Mouse (Mus musculus) neural tube, embryonic 11.5 days (tissue): ENCODE data around the gene Tbc1d15. TPM values are rescaled to one million over a fixed set of nuclear protein-coding genes. Genes with fewer than 3 reads are reported as not detected.

Source experiments
- ATAC-seq: fragments of 200-750 bp; cut with Nextera tagmentation; 2 replicates; pipeline ENCODE4 v1.8.0; 2017; ENCODE audit warnings: moderate number of reproducible peaks, mild to moderate bottlenecking, moderate TSS enrichment, moderate library complexity; ENCODE audit not compliant: insufficient read depth, low FRiP score, low TSS enrichment
- DNase-seq: peaks from one replicate; pipeline ENCODE4 v3.0.0-alpha.2; 2015; ENCODE audit warnings: low spot score
- H3K27ac ChIP-seq: fragments of 300-500 bp; sonication (generic); 2 replicates; pipeline ENCODE4 v1.5.1; 2014; ENCODE audit warnings: low read depth, mild to moderate bottlenecking, low read length
- H3K27me3 ChIP-seq: fragments of 300-500 bp; sonication (generic); 2 replicates; pipeline ENCODE4 v1.6.1; 2014; ENCODE audit warnings: mild to moderate bottlenecking, low read length, mixed read lengths; ENCODE audit not compliant: control insufficient read depth, insufficient read depth
- H3K36me3 ChIP-seq: fragments of 300-500 bp; sonication (generic); 2 replicates; pipeline ENCODE4 v1.6.1; 2014; ENCODE audit warnings: mild to moderate bottlenecking, low read length, moderate library complexity, mixed read lengths; ENCODE audit not compliant: control insufficient read depth, insufficient read depth
- H3K4me1 ChIP-seq: fragments of 300-500 bp; sonication (generic); 2 replicates; pipeline ENCODE4 v1.6.1; 2014; ENCODE audit warnings: low read length, mixed read lengths; ENCODE audit not compliant: control insufficient read depth, insufficient read depth
- H3K4me2 ChIP-seq: fragments of 300-500 bp; sonication (generic); 2 replicates; pipeline ENCODE4 v1.6.1; 2014; ENCODE audit warnings: low read depth, mild to moderate bottlenecking, moderate library complexity
- H3K4me3 ChIP-seq: fragments of 300-500 bp; sonication (generic); 2 replicates; pipeline ENCODE4 v1.5.1; 2014; ENCODE audit warnings: low read depth, low read length
- H3K9ac ChIP-seq: fragments of 300-500 bp; sonication (generic); 2 replicates; pipeline ENCODE4 v1.6.1; 2014; ENCODE audit warnings: mild to moderate bottlenecking, low read length
- H3K9me3 ChIP-seq: fragments of 300-500 bp; sonication (generic); 2 replicates; pipeline ENCODE4 v1.6.1; 2016; ENCODE audit warnings: low read length; ENCODE audit not compliant: control insufficient read depth
- WGBS: fragments of 180-500 bp; shearing (Covaris S2); extraction: QIAGEN DNeasy Blood & Tissue Kit; methylation state at CpG from one replicate; pipeline ENCODE4 v1.1.7; 2014; 5-methylcytosine and 5-hydroxymethylcytosine counted together
- polyA plus RNA-seq: library from polyadenylated mRNA; unstranded; fragments of >200 nt; fragmentation: Nextera tagmentation; extraction: Ambion mirVana; gene quantifications from 2 replicates; pipeline ENCODE4 v1.2.1, GENCODE M21; 2014

The Tbc1d15 gene
- polyA plus RNA-seq, 1 experiment from 2014 or later, result 56.0 TPM

DNA sequence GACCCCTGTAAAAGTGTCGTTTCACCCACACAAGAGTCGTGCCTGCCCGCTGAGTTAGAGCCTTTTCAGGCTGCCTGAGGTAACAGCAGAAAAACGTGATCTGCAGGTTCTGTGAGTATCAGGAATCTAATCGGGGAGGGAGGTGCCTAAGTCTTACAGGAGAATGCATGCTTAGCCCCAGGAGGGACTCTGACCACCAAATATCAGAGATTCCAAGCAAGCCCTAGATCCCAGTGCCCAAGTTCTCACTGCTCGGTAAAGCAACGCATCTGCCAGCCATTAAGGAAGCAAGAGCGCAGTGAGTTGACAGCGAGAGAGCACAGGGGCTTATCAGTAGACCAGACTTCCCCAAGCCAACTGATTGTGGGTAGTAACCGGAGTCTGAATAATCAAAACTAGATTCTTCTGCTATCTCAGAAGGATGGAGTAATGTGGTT lies 1.1 kb upstream of the Tbc1d15 start:
- DNase-seq (peak; percentile 23), ATAC-seq (no peak)
- Histone ChIP-seq H3K4me2 (peak overlapping the region; percentile 62), H3K27ac (no peak overlapping the region), H3K9ac (peak overlapping the region; percentile 15), H3K36me3 (no peaks in the 10 kb centered on the region), H3K27me3 (no peaks in the 10 kb centered on the region), H3K9me3 (no peaks in the 10 kb centered on the region), H3K4me3 (peak overlapping the region; percentile 83), H3K4me1 (peaks cover 3% of the 10 kb centered on the region; the same call in 1 of the 2 replicates)
- WGBS, result 17% methylated on average over 10 of the region's 10 CpGs

DNA sequence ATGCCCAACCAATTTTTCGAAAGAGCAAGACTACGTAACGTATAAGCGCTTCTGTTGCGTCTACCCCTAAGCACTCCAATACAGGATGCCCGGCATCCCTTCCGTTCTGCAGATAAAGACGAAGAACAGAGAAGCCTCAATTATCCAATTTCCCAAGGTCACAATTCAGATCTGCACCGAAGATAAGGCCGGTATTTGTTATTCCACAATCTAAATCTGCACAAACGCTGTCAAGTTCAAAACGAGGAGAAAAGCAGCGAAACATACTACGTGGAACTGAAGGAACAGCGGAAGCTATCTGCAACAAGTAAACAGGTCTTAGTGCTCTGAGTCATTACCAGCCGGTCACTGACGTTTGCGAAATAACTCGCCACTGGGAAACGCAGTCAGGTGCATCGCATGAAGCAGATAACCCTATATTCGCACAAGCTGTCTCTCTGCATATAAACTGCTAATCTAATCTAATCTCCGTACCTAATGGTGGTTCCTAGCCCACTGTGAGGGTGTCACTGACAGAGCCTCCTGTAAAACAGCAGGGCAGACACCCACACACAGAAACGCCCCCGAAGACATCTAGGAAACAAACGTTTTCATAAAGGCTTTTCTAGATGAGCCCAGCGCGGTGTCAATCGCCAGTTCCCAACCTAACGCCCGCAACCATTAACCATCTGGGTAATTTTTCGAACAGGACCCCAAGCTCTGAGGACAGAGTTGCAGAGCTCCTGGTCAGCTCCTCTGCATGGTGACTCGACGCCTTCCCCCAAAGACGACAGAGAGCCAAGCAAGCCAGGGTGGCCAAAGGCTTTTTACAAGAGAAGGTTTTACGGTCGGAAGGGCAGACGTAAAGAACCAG lies 806 bp downstream of the Tbc1d15 start:
- no peak for DNase-seq

DNA sequence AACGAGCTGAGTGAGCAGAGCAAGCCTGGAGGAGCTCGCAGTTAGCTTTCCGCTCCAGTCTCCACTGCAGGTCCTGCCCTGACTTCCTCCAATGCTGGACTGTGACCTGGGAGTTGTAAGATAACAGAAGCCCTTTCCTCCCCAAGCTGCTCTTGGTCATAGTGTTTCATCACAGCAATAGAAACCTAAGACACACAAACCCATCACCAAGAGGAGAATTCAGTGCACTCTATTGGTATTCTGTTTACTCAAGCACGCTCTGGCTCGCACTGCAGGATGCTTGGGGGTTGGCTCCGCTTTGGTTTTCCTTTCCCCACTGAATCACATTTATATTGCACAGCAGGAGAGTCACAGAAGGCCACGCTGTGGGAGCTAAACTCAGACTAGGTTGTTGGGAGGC lies 3.2 kb downstream of the Tbc1d15 start:
- Histone ChIP-seq H3K4me1 (peaks cover 3% of the 10 kb centered on the region; the same call in 1 of the 2 replicates), H3K27me3 (no peaks in the 10 kb centered on the region), H3K9me3 (no peaks in the 10 kb centered on the region), H3K9ac (no peak overlapping the region), H3K4me3 (no peak overlapping the region), H3K4me2 (no peak overlapping the region), H3K36me3 (no peaks in the 10 kb centered on the region), H3K27ac (no peak overlapping the region)
- WGBS, result 43% methylated on average over 7 of the region's 7 CpGs
- ATAC-seq (no peak), DNase-seq (no peak)

More for the DNA sequence above, 806 bp downstream of the Tbc1d15 start:
- WGBS, result 40% methylated on average over 32 of the region's 38 CpGs
- Histone ChIP-seq H3K27ac (no peak overlapping the region), H3K36me3 (no peaks in the 10 kb centered on the region), H3K9me3 (no peaks in the 10 kb centered on the region), H3K9ac (peak overlapping the region; percentile 78), H3K27me3 (no peaks in the 10 kb centered on the region), H3K4me3 (peak overlapping the region; percentile 83), H3K4me2 (peak overlapping the region; percentile 62), H3K4me1 (peaks cover 3% of the 10 kb centered on the region; the same call in 1 of the 2 replicates)
- ATAC-seq, result peak; percentile 15; the same call in 1 of the 2 replicates

DNA sequence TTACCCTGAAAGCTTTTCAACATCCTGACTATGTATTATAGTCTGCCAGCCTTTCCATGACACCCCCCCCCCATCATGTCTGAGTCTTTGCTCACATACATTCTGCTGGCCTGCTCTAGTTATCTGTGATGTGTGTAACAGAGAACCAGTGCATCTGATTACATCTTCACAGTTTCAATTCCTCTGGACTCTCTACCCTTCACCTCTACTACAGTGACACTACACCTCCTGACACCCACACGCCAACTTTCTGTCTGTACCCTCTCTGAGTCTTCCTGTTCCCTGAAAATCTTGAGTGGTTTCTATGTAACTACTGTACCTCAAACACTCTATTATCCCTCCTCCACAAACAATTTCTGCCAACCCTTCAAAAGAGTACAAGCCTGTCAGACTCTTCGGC lies 5.8 kb downstream of the Tbc1d15 start:
- Histone ChIP-seq H3K4me1 (peaks cover 3% of the 10 kb centered on the region; the same call in 1 of the 2 replicates), H3K27ac (no peak overlapping the region), H3K4me3 (no peak overlapping the region), H3K36me3 (no peaks in the 10 kb centered on the region), H3K27me3 (no peaks in the 10 kb centered on the region), H3K4me2 (no peak overlapping the region), H3K9ac (no peak overlapping the region), H3K9me3 (no peaks in the 10 kb centered on the region)
- no peak for ATAC-seq
- WGBS, result 86% methylated on average over 2 of the region's 2 CpGs
- DNase-seq, result no peak

DNA sequence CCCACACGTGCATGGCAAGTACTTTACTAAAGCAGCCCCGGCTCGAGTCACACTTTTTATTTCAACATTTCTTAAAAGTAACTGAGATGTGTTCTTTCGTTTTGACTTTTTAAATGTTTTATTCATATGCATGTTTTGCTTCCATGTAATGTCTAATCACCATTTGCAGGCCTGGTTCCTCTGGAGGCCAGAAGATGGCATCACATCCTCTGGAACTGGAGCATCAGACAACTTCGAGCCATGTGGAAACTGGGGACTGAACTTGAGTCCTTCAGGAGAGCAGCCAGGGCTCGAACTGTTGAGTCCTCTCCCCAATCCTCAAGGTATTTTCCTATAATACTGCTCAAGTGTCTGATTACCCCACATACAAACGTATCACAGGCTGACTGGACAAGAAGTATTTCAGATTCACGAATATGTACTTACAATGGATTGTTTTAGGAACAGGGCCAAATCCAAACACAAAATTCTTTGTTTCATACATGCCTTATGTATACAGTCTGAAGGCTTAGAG lies 10.1 kb downstream of the Tbc1d15 start:
- Histone ChIP-seq H3K36me3 (no peaks in the 10 kb centered on the region), H3K27ac (no peak overlapping the region), H3K4me3 (no peak overlapping the region), H3K9me3 (no peaks in the 10 kb centered on the region), H3K4me2 (no peak overlapping the region), H3K27me3 (no peaks in the 10 kb centered on the region), H3K9ac (no peak overlapping the region), H3K4me1 (no peaks in the 10 kb centered on the region)
- ATAC-seq, result no peak
- 87% methylated on average over 8 of the region's 8 CpGs for whole genome bisulfite sequencing
- DNase-seq, result no peak

- Histone ChIP-seq H3K36me3 (no peaks in the 10 kb centered on the region; the same call in 1 of the 2 replicates), H3K9me3 (no peaks in the 10 kb centered on the region), H3K4me3 (no peak overlapping the region), H3K27ac (no peak overlapping the region), H3K9ac (no peak overlapping the region), H3K4me2 (no peak overlapping the region), H3K4me1 (no peaks in the 10 kb centered on the region), H3K27me3 (no peaks in the 10 kb centered on the region)
- ATAC-seq (no peak), DNase-seq (no peak)
- 89% methylated on average over 4 of the region's 4 CpGs for WGBS
Measured at GRCm38 (mm10) chr10:115237931-115238330, 13.3 kb downstream of the Tbc1d15 start.

- H3K4me2 ChIP-seq, result no peak overlapping the region
- 89% methylated on average over 4 of the region's 4 CpGs for WGBS
- H3K27ac ChIP-seq, result no peak overlapping the region
- no peak for DNase-seq
- H3K27me3 ChIP-seq, result no peaks in the 10 kb centered on the region
- no peak overlapping the region for H3K4me3 ChIP-seq
- H3K9ac ChIP-seq, result no peak overlapping the region
- H3K9me3 ChIP-seq, result no peaks in the 10 kb centered on the region
- no peaks in the 10 kb centered on the region; the same call in 1 of the 2 replicates for H3K36me3 ChIP-seq
- no peak for ATAC-seq
- no peaks in the 10 kb centered on the region for H3K4me1 ChIP-seq
Measured at GRCm38 (mm10) chr10:115236733-115237132, 14.5 kb downstream of the Tbc1d15 start.

- Histone ChIP-seq H3K9me3 (no peaks in the 10 kb centered on the region), H3K27ac (no peak overlapping the region), H3K4me3 (no peak overlapping the region), H3K9ac (no peak overlapping the region), H3K4me2 (no peak overlapping the region), H3K36me3 (no peaks in the 10 kb centered on the region; the same call in 1 of the 2 replicates), H3K4me1 (no peaks in the 10 kb centered on the region), H3K27me3 (no peaks in the 10 kb centered on the region)
- no peak for DNase-seq
- WGBS, result 92% methylated on average over 9 of the region's 9 CpGs
- no peak for ATAC-seq
Measured at GRCm38 (mm10) chr10:115235501-115235900, 15.8 kb downstream of the Tbc1d15 start.

DNA sequence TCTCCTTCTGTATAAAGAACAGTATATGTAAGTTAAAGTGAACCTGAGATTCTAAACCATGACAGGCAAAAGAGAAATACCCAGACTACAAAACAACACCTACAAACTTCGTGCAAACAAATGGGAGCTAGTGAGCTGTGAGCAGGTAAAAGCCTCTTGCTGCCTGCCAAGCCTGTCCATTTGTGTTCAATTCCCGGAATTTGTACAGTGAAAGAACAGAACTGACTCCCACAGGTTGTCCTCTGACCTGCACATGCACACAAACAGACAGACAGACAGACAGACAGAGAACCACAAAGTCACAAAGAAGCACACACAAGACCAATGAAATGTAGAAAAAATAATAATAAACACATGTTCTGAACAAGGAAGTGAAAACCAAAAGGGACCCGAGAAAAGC lies 17.5 kb downstream of the Tbc1d15 start:
- no peak overlapping the region for H3K4me2 ChIP-seq
- no peak overlapping the region for H3K4me3 ChIP-seq
- WGBS, result 81% methylated on average over 3 of the region's 3 CpGs
- H3K4me1 ChIP-seq, result no peaks in the 10 kb centered on the region
- DNase-seq, result no peak
- ATAC-seq, result no peak
- no peak overlapping the region for H3K9ac ChIP-seq
- no peaks in the 10 kb centered on the region for H3K27me3 ChIP-seq
- H3K36me3 ChIP-seq, result no peaks in the 10 kb centered on the region; the same call in 1 of the 2 replicates
- no peak overlapping the region for H3K27ac ChIP-seq
- no peaks in the 10 kb centered on the region for H3K9me3 ChIP-seq
